Mouse (Mus musculus) midbrain, postnatal 0 days (tissue): ENCODE results near the gene Sox4. TPM values are rescaled to one million over a fixed set of nuclear protein-coding genes. Genes with fewer than 3 reads are reported as not detected.

Experiments
- ATAC-seq: fragments of 200-750 bp; cut with Nextera tagmentation; 2 replicates; pipeline ENCODE4 v1.8.0; 2017; ENCODE audit warnings: moderate number of reproducible peaks, mild to moderate bottlenecking, moderate TSS enrichment, moderate library complexity; ENCODE audit not compliant: low FRiP score
- DNase-seq: peaks from one replicate; pipeline ENCODE4 v3.0.0-alpha.2; 2015; ENCODE audit warnings: low spot score
- H3K27ac ChIP-seq: fragments of 300-500 bp; sonication (generic); 2 replicates; pipeline ENCODE4 v1.5.1; 2014; ENCODE audit warnings: low read depth, mild to moderate bottlenecking, low read length, mixed read lengths
- H3K27me3 ChIP-seq: fragments of 300-500 bp; sonication (generic); 2 replicates; pipeline ENCODE4 v1.6.1; 2014; ENCODE audit warnings: low read length, control low read depth, mixed read lengths; ENCODE audit not compliant: insufficient read depth
- H3K36me3 ChIP-seq: fragments of 300-500 bp; sonication (generic); 2 replicates; pipeline ENCODE4 v1.6.1; 2014; ENCODE audit warnings: low read length, control low read depth, mixed read lengths; ENCODE audit not compliant: insufficient read depth
- H3K4me1 ChIP-seq: fragments of 300-500 bp; sonication (generic); 2 replicates; pipeline ENCODE4 v1.6.1; 2014; ENCODE audit warnings: mild to moderate bottlenecking, control low read depth, antibody characterized with exemption, low read length, mixed read lengths; ENCODE audit not compliant: insufficient read depth
- H3K4me2 ChIP-seq: fragments of 300-500 bp; sonication (generic); 2 replicates; pipeline ENCODE4 v1.6.1; 2014; ENCODE audit warnings: low read depth, mild to moderate bottlenecking, low read length, mixed read lengths; ENCODE audit not compliant: poor library complexity, severe bottlenecking
- H3K4me3 ChIP-seq: fragments of 300-500 bp; sonication (generic); 2 replicates; pipeline ENCODE4 v1.5.1; 2014; ENCODE audit warnings: low read depth, mild to moderate bottlenecking, low read length, moderate library complexity
- H3K9ac ChIP-seq: fragments of 300-500 bp; sonication (generic); replicated peaks from 2 replicates; pipeline ENCODE4 v1.6.1; 2014; ENCODE audit warnings: mild to moderate bottlenecking, low read length, moderate library complexity, mixed read lengths; ENCODE audit not compliant: poor library complexity, severe bottlenecking
- H3K9me3 ChIP-seq: fragments of 300-500 bp; sonication (generic); 2 replicates; pipeline ENCODE4 v1.6.1; 2016; ENCODE audit warnings: low read length, control low read depth
- CTCF ChIP-seq: IDR thresholded peaks from 2 replicates; pipeline ENCODE4 v1.5.1; 2016; ENCODE audit warnings: antibody characterized with exemption, mild to moderate bottlenecking
- WGBS: fragments of 180-500 bp; shearing (Covaris S2); extraction: QIAGEN DNeasy Blood & Tissue Kit; methylation state at CpG from one replicate; pipeline ENCODE4 v1.1.7; 2014; 5-methylcytosine and 5-hydroxymethylcytosine counted together
- polyA plus RNA-seq: library from polyadenylated mRNA; unstranded; fragments of >200 nt; fragmentation: Nextera tagmentation; extraction: Ambion mirVana; gene quantifications from 2 replicates; pipeline ENCODE4 v1.2.1, GENCODE M21; 2015
- total RNA-seq: library from RNA; depleted of rRNA; stranded (reverse); fragments of >200 nt; gene quantifications from 2 replicates; pipeline ENCODE4 v1.2.3, GENCODE M21; 2014; rRNA removed

The Sox4 gene
- total RNA-seq (169 and 203 TPM in 2 replicates), polyA plus RNA-seq (115 and 135 TPM in 2 replicates)

DNA sequence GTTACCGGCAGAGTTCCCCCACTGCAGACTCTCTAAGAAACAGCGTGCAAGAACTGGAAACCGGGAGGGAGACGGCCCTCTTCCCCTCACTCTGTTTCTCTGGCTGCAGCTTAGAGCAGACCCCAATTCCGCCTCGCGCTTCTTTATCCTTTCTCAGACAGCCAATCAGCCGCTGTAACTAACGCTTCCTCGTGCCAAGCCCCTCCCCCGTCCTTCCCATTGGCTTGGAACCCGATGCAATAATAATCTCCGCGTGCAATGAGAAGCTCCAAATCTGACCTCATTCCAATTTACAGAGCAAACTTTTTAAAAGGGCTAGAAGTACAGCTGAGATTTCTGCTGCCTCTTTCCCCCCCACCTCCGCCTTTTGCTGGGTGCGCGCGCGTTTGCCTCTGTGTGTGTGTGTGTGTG, at the start of gene Sox4:
Sox4 (minus strand) TSS at position 133 of the 411 bp plus-strand sequence.
- Histone ChIP-seq H3K27ac (peak within 1 kb of the TSS; percentile 98), H3K4me2 (peak within 1 kb of the TSS; percentile 46), H3K27me3 (no peaks in the 10 kb centered on the region), H3K9me3 (no peaks in the 10 kb centered on the region), H3K36me3 (no peaks in the 10 kb centered on the region), H3K9ac (peak within 1 kb of the TSS; percentile 100), H3K4me3 (peak within 1 kb of the TSS; percentile 99), H3K4me1 (no peaks in the 10 kb centered on the region)
- WGBS = under 1% methylated on average over 19 of the region's 19 CpGs
- peak; percentile 90 for ATAC-seq
- no peak for TF ChIP-seq CTCF
- peak; percentile 99 for DNase-seq

GRCm38 (mm10) chr13:28991899-28992664, 38.6 kb upstream of the Sox4 start:
- no peak for TF ChIP-seq CTCF
- no peak overlapping the region for H3K27ac ChIP-seq
- no peak overlapping the region for H3K4me3 ChIP-seq
- DNase-seq = no peak
- H3K4me2 ChIP-seq = no peak overlapping the region
- WGBS = 70% methylated on average over 7 of the region's 7 CpGs
- H3K27me3 ChIP-seq = no peaks in the 10 kb centered on the region
- no peaks in the 10 kb centered on the region for H3K4me1 ChIP-seq
- no peak overlapping the region for H3K9ac ChIP-seq
- no peaks in the 10 kb centered on the region for H3K9me3 ChIP-seq
- no peaks in the 10 kb centered on the region for H3K36me3 ChIP-seq
- ATAC-seq = no peak

DNA sequence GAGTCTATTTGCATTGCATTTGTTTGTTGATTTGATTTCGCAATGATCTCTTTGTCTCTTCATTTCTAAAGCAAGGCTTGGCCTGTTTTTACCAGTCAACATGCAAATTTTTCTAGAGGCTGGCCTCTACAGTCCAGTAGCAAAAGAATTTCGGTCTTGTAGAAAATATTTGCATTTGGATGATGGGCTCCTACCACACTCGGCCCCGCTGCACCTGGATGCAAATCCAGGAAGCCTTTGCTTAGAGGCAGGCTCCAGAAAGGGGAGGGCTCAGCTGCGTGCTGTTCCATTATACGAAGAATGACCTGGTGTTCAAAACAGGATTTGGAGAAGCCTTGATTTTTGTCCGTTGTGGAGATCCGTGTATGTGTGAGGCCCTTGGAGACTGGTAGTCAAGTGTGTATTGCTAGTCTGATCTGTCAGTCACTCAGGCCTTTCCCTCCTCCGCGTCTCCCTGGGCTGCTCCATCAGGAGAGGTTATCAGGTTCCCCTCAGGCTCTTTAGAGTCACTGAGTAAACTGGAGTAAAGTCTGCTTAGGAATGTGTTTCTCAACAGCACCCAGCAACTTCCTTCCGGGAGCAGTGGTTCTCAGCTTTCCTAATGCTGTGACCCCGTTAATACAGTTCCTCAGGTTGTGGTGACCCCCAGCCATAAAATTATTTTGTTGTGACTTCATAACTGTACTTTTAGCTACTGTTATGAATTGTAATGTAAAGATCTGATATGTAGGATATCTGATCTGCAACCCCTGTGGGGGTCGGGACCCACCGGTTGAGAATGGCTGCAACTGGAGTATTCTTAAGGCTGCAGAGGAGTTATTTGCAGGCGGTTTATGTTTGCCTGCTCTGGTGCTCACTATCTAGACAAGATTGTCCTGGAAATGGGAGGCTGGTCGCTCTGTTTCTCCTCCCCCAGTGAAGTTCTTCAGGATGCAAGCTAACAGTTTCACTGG, 35.5 kb upstream of the Sox4 start:
- DNase-seq = no peak
- H3K4me2 ChIP-seq = no peak overlapping the region
- H3K4me3 ChIP-seq = no peak overlapping the region
- ATAC-seq = no peak
- no peaks in the 10 kb centered on the region for H3K9me3 ChIP-seq
- H3K27me3 ChIP-seq = no peaks in the 10 kb centered on the region
- no peak overlapping the region for H3K27ac ChIP-seq
- H3K36me3 ChIP-seq = no peaks in the 10 kb centered on the region
- no peak for TF ChIP-seq CTCF
- no peak overlapping the region for H3K9ac ChIP-seq
- no peaks in the 10 kb centered on the region for H3K4me1 ChIP-seq
- 43% methylated on average over 16 of the region's 16 CpGs for WGBS

GRCm38 (mm10) chr13:28980681-28981080, 27.2 kb upstream of the Sox4 start:
- Histone ChIP-seq H3K4me2 (no peak overlapping the region), H3K4me1 (no peaks in the 10 kb centered on the region), H3K9me3 (no peaks in the 10 kb centered on the region), H3K36me3 (no peaks in the 10 kb centered on the region), H3K27ac (no peak overlapping the region), H3K4me3 (no peak overlapping the region), H3K9ac (no peak overlapping the region), H3K27me3 (no peaks in the 10 kb centered on the region)
- ATAC-seq (no peak), DNase-seq (no peak)
- no peak for TF ChIP-seq CTCF
- WGBS = 60% methylated on average over 4 of the region's 4 CpGs

DNA sequence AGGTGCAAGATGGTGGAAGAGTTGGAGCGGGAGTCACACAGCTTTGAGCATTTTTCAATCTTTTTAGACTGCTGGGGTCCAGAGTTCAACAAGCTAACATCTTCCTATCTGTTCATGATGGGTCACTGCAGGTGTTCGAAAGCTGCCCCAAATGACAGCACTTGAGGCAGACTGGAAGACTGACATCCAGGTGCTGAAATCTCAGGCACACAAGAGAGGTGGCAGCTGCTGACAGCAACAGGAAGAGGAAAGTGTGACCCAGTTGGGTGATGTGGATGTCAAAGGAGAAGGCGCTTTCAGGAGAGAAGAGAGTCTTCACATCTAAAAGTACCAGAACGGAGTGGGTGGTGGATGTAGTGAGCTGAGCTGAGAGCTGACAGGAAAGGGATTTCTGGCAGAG, 21.5 kb upstream of the Sox4 start:
- H3K9ac ChIP-seq = no peak overlapping the region
- H3K4me2 ChIP-seq = no peak overlapping the region
- H3K9me3 ChIP-seq = no peaks in the 10 kb centered on the region
- no peaks in the 10 kb centered on the region for H3K27me3 ChIP-seq
- no peaks in the 10 kb centered on the region for H3K36me3 ChIP-seq
- ATAC-seq (no peak), DNase-seq (no peak)
- TF ChIP-seq CTCF = no peak
- H3K4me3 ChIP-seq = no peak overlapping the region
- WGBS = 94% methylated on average over 4 of the region's 4 CpGs
- H3K27ac ChIP-seq = no peak overlapping the region
- no peaks in the 10 kb centered on the region for H3K4me1 ChIP-seq
